ENCODE assay signal across 12 mouse cellular contexts in genomic region chr6:30355701-30356100, GRCm38 (mm10). TPM values are rescaled to one million over a fixed set of nuclear protein-coding genes. Genes with fewer than 3 reads are reported as not detected.
DNase-seq lines count a peak whose midpoint lies in the region; ATAC-seq lines count a peak whose summit lies in the region.
"Had no signal": no experiment of that assay in that cellular context is flagged by ENCODE, and none has a peak within 500 bp of the region (broad histone marks: within the 10 kb centered on the region; RNA-seq: fewer than 3 reads in every experiment).

No protein-coding gene starts in this region.

- H3K4me1 ChIP-seq in heart, embryonic 12.5 days (replicated peaks) = peaks cover 44% of the 10 kb centered on the region
- H3K4me1 ChIP-seq: forebrain, embryonic 13.5 days; midbrain, embryonic 12.5 days had no signal

- H3K9me3 ChIP-seq in heart, embryonic 12.5 days (replicated peaks) = no peaks in the 10 kb centered on the region
- H3K9me3 ChIP-seq: forebrain, embryonic 13.5 days; midbrain, embryonic 12.5 days had no signal

- H3K27me3 ChIP-seq in heart, embryonic 12.5 days (replicated peaks) = no peaks in the 10 kb centered on the region
- H3K27me3 ChIP-seq: forebrain, embryonic 13.5 days; midbrain, embryonic 12.5 days had no signal

- ATAC-seq in heart, embryonic 12.5 days (ENCODE audit: insufficient number of reproducible peaks, low FRiP score) = no peak
- no peak for ATAC-seq in monocyte, adult 5-6 weeks (replicated peaks; ENCODE audit: insufficient number of reproducible peaks, low FRiP score, low TSS enrichment, poor library complexity, severe bottlenecking)
- ATAC-seq: forebrain, embryonic 13.5 days; intestine, postnatal 0 days had no signal

- H3K36me3 ChIP-seq in heart, embryonic 12.5 days = no peaks in the 10 kb centered on the region
- H3K36me3 ChIP-seq: midbrain, embryonic 12.5 days had no signal

- H3K4me3 ChIP-seq in heart, embryonic 12.5 days = no peak overlapping the region
- H3K4me3 ChIP-seq: forebrain, embryonic 13.5 days; midbrain, embryonic 12.5 days had no signal

- H3K9ac ChIP-seq in heart, embryonic 12.5 days = no peak overlapping the region; the same call in 1 of the 2 replicates
- H3K9ac ChIP-seq: forebrain, embryonic 13.5 days; midbrain, embryonic 12.5 days had no signal

- DNase-seq in heart, adult 9 months (ENCODE audit: low spot score in 2 of 2) = peak; percentile 19 to 24
- peak; percentile 77 for DNase-seq in 3134 (ENCODE audit: extremely low read depth, insufficient read length, low spot score)
- peak; percentile 80 for DNase-seq in brain, adult 2 months (ENCODE audit: low read depth, low spot score)
- DNase-seq in gastrocnemius, postnatal 25 days = peak; percentile 58
- DNase-seq in adrenal gland, postnatal 25 days = no peak
- DNase-seq in thymus, postnatal 25 days = no peak
- DNase-seq: right cerebral cortex, postnatal 14 days had no signal

- H3K27ac ChIP-seq in heart, embryonic 12.5 days (ENCODE audit: poor library complexity, severe bottlenecking) = no peak overlapping the region; the same call in 1 of the 2 replicates
- H3K27ac ChIP-seq: forebrain, embryonic 13.5 days; midbrain, embryonic 12.5 days had no signal

- 49% methylated on average over 8 of the region's 8 CpGs for WGBS in heart, embryonic 12.5 days

- no peak overlapping the region for H3K4me2 ChIP-seq in heart, embryonic 12.5 days
- H3K4me2 ChIP-seq: forebrain, embryonic 13.5 days; midbrain, embryonic 12.5 days had no signal

RNA-seq across cellular contexts. Expression of gene Zc3hc1, which starts 35.1 kb away (rescaled TPM):
- 44.0 and 48.4 TPM in 2 replicates for polyA plus RNA-seq in heart, embryonic 12.5 days (2016; fragmentation: Nextera tagmentation; extraction: Ambion mirVana)
- 10 to 100 TPM; 15.2 to 15.8 TPM for total RNA-seq in gastrocnemius, postnatal 25 days (2021)
- 17.7 and 20.0 TPM in 2 replicates for total RNA-seq in adrenal gland, postnatal 25 days (2021)
- 19.6 to 33.1 TPM (median 20.4 TPM) in 3 replicates for total RNA-seq in monocyte, adult 5-6 weeks (2017)

RNA-seq across cellular contexts. Expression of gene Klhdc10, which starts 46.0 kb away (rescaled TPM):
- polyA plus RNA-seq in heart, embryonic 12.5 days (2016; fragmentation: Nextera tagmentation; extraction: Ambion mirVana) = 34.3 and 38.8 TPM in 2 replicates
- total RNA-seq in gastrocnemius, postnatal 25 days (2021) = 10 to 100 TPM; 44.3 to 46.2 TPM
- 58.5 and 86.2 TPM in 2 replicates for total RNA-seq in adrenal gland, postnatal 25 days (2021)
- total RNA-seq in monocyte, adult 5-6 weeks (2017) = 18.1 to 20.3 TPM (median 19.7 TPM) in 3 replicates

RNA-seq across cellular contexts. Expression of gene Ube2h, which starts 51.4 kb away (rescaled TPM):
- polyA plus RNA-seq in heart, embryonic 12.5 days (2016; fragmentation: Nextera tagmentation; extraction: Ambion mirVana) = 69.3 and 70.9 TPM in 2 replicates
- 10 to 100 TPM; 50.4 to 62.2 TPM for total RNA-seq in gastrocnemius, postnatal 25 days (2021)
- total RNA-seq in adrenal gland, postnatal 25 days (2021) = 107 and 137 TPM in 2 replicates
- total RNA-seq in monocyte, adult 5-6 weeks (2017) = 61.3 to 87.8 TPM (median 69.4 TPM) in 3 replicates

Comparison
In these comparisons a context has a peak if more than half of its experiments do, and no peak if none do; other contexts are left out.
1. DNase-seq: peak in heart, adult 9 months (2 of 2), 3134 (single experiment), brain, adult 2 months (single experiment) and gastrocnemius, postnatal 25 days (single experiment); none in adrenal gland, postnatal 25 days (single experiment) and thymus, postnatal 25 days (single experiment).